In the genomic region with DNA sequence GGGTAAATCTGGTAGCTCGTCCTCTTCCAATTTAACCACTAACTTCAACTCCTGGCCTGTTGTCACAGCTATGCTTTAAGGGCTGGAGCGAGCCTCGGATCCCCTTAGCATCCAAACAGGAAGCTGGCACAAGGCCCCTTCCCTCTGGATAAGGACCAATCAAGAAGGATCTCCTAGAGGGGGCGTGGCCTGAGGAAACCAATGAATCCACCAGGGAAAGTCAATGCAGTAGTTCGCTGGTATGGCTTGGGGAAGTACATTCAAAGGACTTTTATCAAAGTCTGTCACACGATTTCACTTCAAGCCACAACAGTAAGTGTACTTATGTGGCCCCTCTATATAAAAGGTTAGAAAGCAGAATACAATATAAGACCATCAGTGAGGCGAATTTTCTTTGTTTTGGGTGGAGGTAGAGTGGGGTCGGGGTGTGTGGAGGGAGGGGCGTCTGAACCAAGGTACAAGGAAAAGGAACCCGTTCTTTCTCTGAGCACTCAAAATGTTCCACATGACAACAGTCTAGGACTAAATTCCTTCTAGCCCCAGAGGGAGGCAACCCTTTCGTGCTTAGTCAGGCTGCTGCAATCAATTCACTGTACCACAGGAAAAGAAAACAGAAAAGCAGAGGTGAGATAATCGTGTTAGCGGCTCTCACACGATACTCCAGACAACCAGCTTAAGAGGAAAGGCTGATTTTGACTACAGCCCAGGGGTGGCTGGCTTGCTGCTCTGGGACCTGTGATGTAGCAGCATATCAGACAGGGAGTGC, we compare ENCODE assay signal across 14 mouse cellular contexts. TPM values are rescaled to one million over a fixed set of nuclear protein-coding genes. Genes with fewer than 3 reads are reported as not detected.
DNase-seq lines count a peak whose midpoint lies in the region; ATAC-seq and TF ChIP-seq lines count a peak whose summit lies in the region.
"Had no signal": no experiment of that assay in that cellular context is flagged by ENCODE, and none has a peak within 500 bp of the region (broad histone marks: within the 10 kb centered on the region; RNA-seq: fewer than 3 reads in every experiment).

No protein-coding gene starts in this region.

- TF ChIP-seq POLR2A in lung, adult 2 months (IDR thresholded peaks at IDR 0.05; ENCODE audit: borderline replicate concordance, extremely low read depth, low read depth, low read length): no peak

- no peaks in the 10 kb centered on the region for H3K27me3 ChIP-seq in lung, embryonic 14.5 days (ENCODE audit: insufficient read depth, low read length)
- H3K27me3 ChIP-seq: embryonic facial prominence, embryonic 13.5 days; hindbrain, embryonic 15.5 days had no signal

- H3K4me3 ChIP-seq in lung, embryonic 14.5 days (ENCODE audit: low read depth, low read length): no peak overlapping the region
- no peak overlapping the region for H3K4me3 ChIP-seq in lung, adult 2 months (replicated peaks; ENCODE audit: extremely low read depth, low read depth, low read length)
- H3K4me3 ChIP-seq: embryonic facial prominence, embryonic 13.5 days; hindbrain, embryonic 15.5 days; left cerebral cortex, adult 2 months; liver, embryonic 15.5 days had no signal

- TF ChIP-seq CTCF in lung, embryonic 14.5 days (IDR thresholded peaks at IDR 0.05; ENCODE audit: low read depth): no peak
- no peak for TF ChIP-seq CTCF in lung, adult 2 months (IDR thresholded peaks at IDR 0.05; ENCODE audit: insufficient read depth, low read length)

- H3K27ac ChIP-seq in lung, embryonic 14.5 days (ENCODE audit: low read depth): no peak overlapping the region
- H3K27ac ChIP-seq: embryonic facial prominence, embryonic 13.5 days; hindbrain, embryonic 15.5 days; left cerebral cortex, adult 2 months; liver, embryonic 15.5 days had no signal

- H3K36me3 ChIP-seq in lung, embryonic 14.5 days (ENCODE audit: insufficient read depth): no peaks in the 10 kb centered on the region
- H3K36me3 ChIP-seq: embryonic facial prominence, embryonic 13.5 days; hindbrain, embryonic 15.5 days; liver, embryonic 15.5 days had no signal

- no peak overlapping the region for H3K9ac ChIP-seq in lung, embryonic 14.5 days
- H3K9ac ChIP-seq: embryonic facial prominence, embryonic 13.5 days; hindbrain, embryonic 15.5 days; liver, embryonic 15.5 days had no signal

- no peaks in the 10 kb centered on the region for H3K4me1 ChIP-seq in lung, embryonic 14.5 days (ENCODE audit: insufficient read depth)
- no peaks in the 10 kb centered on the region for H3K4me1 ChIP-seq in lung, adult 2 months (ENCODE audit: control insufficient read depth, insufficient read depth, low read length)
- H3K4me1 ChIP-seq: embryonic facial prominence, embryonic 13.5 days; hindbrain, embryonic 15.5 days had no signal

- peak; percentile 83 for DNase-seq in heart, adult 11 months
- DNase-seq in heart, adult 9 months (ENCODE audit: low spot score in 2 of 2): no peak
- peak; percentile 70 for DNase-seq in lung, embryonic 14.5 days
- DNase-seq in lung, adult 2 months: no peak
- peak; percentile 81 for DNase-seq in MN1 (ENCODE audit: low spot score)
- DNase-seq in kidney, adult 18-20 months: no peak
- DNase-seq in thymus, adult 18-20 months: no peak
- DNase-seq: kidney, postnatal 25 days had no signal

- H3K4me2 ChIP-seq in lung, embryonic 14.5 days: no peak overlapping the region
- H3K4me2 ChIP-seq: embryonic facial prominence, embryonic 13.5 days; hindbrain, embryonic 15.5 days; liver, embryonic 15.5 days had no signal

- WGBS in lung, embryonic 14.5 days: 61% methylated on average over 14 of the region's 14 CpGs
- WGBS in lung, adult 2 months: 48% methylated on average over 14 of the region's 14 CpGs

- H3K9me3 ChIP-seq in lung, embryonic 14.5 days (ENCODE audit: low read depth, low read length): no peaks in the 10 kb centered on the region
- H3K9me3 ChIP-seq: embryonic facial prominence, embryonic 13.5 days; hindbrain, embryonic 15.5 days; liver, embryonic 15.5 days had no signal

- ATAC-seq in lung, embryonic 14.5 days (ENCODE audit: insufficient read depth): no peak
- peak; percentile 21 to 32; a peak in 2 of 4 replicates for ATAC-seq in hematopoietic stem cell, adult 5-6 weeks (replicated peaks in 1 of 2; ENCODE audit: insufficient read depth in 1 of 2, low FRiP score in 2 of 2, low TSS enrichment in 1 of 2, low read depth in 1 of 2, poor library complexity in 2 of 2, severe bottlenecking in 2 of 2)

RNA-seq across cellular contexts. Expression of gene Zdhhc14, which starts 16.2 kb away (rescaled TPM):
- 0.92 and 1.6 TPM in 2 replicates for polyA plus RNA-seq in lung, embryonic 14.5 days (2014; fragmentation: Nextera tagmentation; extraction: Ambion mirVana)
- 4.5 and 5.8 TPM in 2 replicates for polyA plus RNA-seq in lung, adult 2 months (2012; rRNA removed)
- 1.3 and 1.5 TPM in 2 replicates for total RNA-seq in hematopoietic stem cell, adult 5-6 weeks (2017)

RNA-seq across cellular contexts. Expression of gene Tmem242, which starts 36.1 kb away (rescaled TPM):
- polyA plus RNA-seq in lung, embryonic 14.5 days (2014; fragmentation: Nextera tagmentation; extraction: Ambion mirVana): 127 and 130 TPM in 2 replicates
- 4.8 and 11.4 TPM in 2 replicates for polyA plus RNA-seq in lung, adult 2 months (2012; rRNA removed)
- total RNA-seq in hematopoietic stem cell, adult 5-6 weeks (2017): 25.4 and 54.9 TPM in 2 replicates

RNA-seq across cellular contexts. Expression of gene Ldhal6b, which starts 57.6 kb away (rescaled TPM):
- not detected in 2 replicates for polyA plus RNA-seq in lung, embryonic 14.5 days (2014; fragmentation: Nextera tagmentation; extraction: Ambion mirVana)
- 0.19 and 0.38 TPM in 2 replicates for polyA plus RNA-seq in lung, adult 2 months (2012; rRNA removed)
- total RNA-seq in hematopoietic stem cell, adult 5-6 weeks (2017): 1.4 TPM in 1 of 2 replicates, not detected in the other
- polyA plus RNA-seq: C2C12; embryonic facial prominence, embryonic 13.5 days; hindbrain, embryonic 15.5 days; liver, embryonic 15.5 days had no signal

Comparison
In these comparisons a context has a peak if more than half of its experiments do, and no peak if none do; other contexts are left out.
1. DNase-seq: peak in heart, adult 11 months (single experiment), lung, embryonic 14.5 days (single experiment) and MN1 (single experiment); none in heart, adult 9 months (0 of 2), lung, adult 2 months (single experiment), kidney, adult 18-20 months (single experiment) and thymus, adult 18-20 months (0 of 2).
2. RNA of gene Tmem242, which starts 36.1 kb away (polyA plus RNA-seq): 127 to 130 TPM in lung, embryonic 14.5 days; 4.8 to 11.4 TPM in lung, adult 2 months; every median in the first group is over 10 times any median in the second.